Mouse (Mus musculus) mammary gland, adult 2 months (tissue): Measurements from ENCODE around the gene Pdzd4. TPM values are rescaled to one million over a fixed set of nuclear protein-coding genes. Genes with fewer than 3 reads are reported as not detected.

ENCODE experiments used
- polyA plus RNA-seq: library from polyadenylated mRNA; depleted of rRNA; stranded (reverse); fragments of >200 nt; gene quantifications from 2 replicates; pipeline ENCODE4 v1.2.3, GENCODE M21; 2012; ENCODE audit warnings: low replicate concordance; rRNA removed

The Pdzd4 gene
- polyA plus RNA-seq = 1.9 and 2.8 TPM in 2 replicates

GRCm38 (mm10) chrX:73824185-73825151 is at the start of gene Pdzd4:
TSS of gene Pdzd4 (minus strand) at chrX:73824969.

DNA sequence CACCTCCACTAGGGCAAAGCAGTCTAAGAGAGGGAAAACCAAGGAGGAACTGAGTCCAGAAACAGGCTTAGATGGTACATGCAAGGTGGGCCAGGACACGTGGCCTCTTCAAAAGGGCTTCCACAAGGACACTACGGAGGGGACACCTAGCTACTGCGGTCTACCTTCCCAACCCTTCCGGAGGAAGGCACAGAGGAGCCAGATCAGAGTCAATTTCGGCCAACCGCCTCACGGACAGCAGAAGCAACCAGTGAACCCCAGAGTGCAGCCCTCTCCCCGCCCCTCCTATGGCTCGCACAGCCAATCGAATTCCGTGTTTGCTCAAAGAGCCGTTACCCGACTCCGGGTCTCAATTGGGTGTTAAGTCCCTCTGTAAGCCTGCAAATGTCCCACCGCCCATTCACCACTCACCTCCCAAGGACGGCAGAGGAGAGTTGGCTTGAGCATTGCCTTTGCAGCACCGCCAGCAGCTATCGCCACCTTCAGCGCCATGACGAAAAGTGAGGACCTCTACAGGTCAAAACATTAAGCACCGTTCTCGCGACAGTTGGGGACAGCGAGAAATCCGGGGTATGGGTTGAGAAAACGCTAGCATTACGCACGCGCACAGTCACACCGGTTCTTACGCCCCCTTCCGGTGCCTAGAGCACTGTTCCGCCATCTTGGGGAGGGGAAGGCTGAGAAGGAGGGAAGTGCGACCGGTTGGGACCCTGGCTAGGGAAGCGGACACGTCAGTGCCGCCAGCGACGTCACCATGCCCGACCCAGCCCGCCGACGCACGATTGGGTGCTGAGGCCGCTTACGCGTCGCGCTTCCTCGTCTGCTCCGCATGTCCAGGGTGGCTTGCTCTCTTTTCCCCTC is 38.2 kb downstream of the Pdzd4 start, which contains the start of the genes Idh3g and Ssr4:
TSS of gene Idh3g (minus strand) at position 534 of the 861 bp plus-strand sequence.
TSS of gene Ssr4 (plus strand) at position 665 of the 861 bp plus-strand sequence.

GRCm38 (mm10) chrX:73774168-73774760 is 50.5 kb downstream of the Pdzd4 start, which contains the start of gene Srpk3:
TSS of gene Srpk3 (plus strand) at chrX:73774405.

DNA sequence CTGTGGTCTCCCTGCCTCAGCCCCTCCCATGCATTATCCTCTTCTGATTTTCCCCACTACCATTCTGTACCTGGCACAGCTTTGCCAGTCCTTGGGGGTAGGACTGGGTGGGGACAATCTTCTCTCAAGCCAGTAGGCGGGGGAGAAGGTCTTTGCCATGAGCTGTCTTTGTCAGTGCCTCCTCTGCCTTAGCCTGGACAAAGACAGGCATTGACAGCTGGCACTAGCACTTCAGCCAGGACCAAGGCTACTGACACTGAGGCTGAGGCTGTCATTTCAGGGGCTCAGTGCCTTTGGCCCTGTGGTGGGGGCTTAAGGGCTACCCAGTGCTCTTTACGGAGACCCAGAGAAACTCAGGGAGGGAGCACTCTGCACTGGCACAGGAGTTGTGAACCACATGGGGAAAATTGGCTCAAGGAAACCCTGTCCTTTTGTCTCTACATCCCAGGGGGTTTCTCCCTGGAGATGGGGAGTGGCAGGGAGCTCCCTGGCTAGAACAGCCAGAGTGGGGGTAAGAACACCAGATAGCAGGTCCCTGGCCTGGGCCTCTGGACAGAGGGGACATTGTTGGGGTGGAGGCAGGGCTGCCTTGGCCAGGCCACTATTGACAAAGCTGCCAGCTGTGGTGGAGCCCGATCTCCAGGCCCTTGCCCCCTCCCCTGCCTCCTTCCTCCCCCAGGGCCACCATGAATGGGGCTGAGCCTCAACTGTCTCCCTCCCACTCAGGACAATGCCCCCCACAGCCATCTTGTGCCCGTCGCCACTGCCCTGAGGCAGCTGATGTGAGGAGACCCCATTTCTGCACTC is 68.2 kb downstream of the Pdzd4 start, which contains the start of gene Plxnb3:
TSS of gene Plxnb3 (plus strand) at position 757 of the 807 bp plus-strand sequence.

Other genes starting within 250 kb of the Pdzd4 start
- 1.2 and 1.8 TPM in 2 replicates for gene Dusp9, start 185.6 kb downstream of the Pdzd4 start, polyA plus RNA-seq
- gene Pnck, start 164.9 kb downstream of the Pdzd4 start, polyA plus RNA-seq = 3.1 and 7.9 TPM in 2 replicates
- gene Slc6a8, start 151.8 kb downstream of the Pdzd4 start, polyA plus RNA-seq = 32.4 and 66.4 TPM in 2 replicates
- 52.1 and 145 TPM in 2 replicates for gene Bcap31, start 108.8 kb downstream of the Pdzd4 start, polyA plus RNA-seq
- gene Abcd1, start 108.4 kb downstream of the Pdzd4 start, polyA plus RNA-seq = 54.7 and 56.8 TPM in 2 replicates
- gene Plxnb3, start 67.9 kb downstream of the Pdzd4 start, polyA plus RNA-seq = 1.1 and 2.1 TPM in 2 replicates
- 33.8 and 40.9 TPM in 2 replicates for gene Srpk3, start 50.6 kb downstream of the Pdzd4 start, polyA plus RNA-seq
- 290 and 957 TPM in 2 replicates for gene Idh3g, start 38.1 kb downstream of the Pdzd4 start, polyA plus RNA-seq
- gene Ssr4, start 37.9 kb downstream of the Pdzd4 start, polyA plus RNA-seq = 196 and 219 TPM in 2 replicates
- not detected in 2 replicates for gene Avpr2, start 67.1 kb upstream of the Pdzd4 start, polyA plus RNA-seq
- gene L1cam, start 71.1 kb upstream of the Pdzd4 start, polyA plus RNA-seq = 3.8 and 4.2 TPM in 2 replicates
- 109 and 157 TPM in 2 replicates for gene Arhgap4, start 96.9 kb upstream of the Pdzd4 start, polyA plus RNA-seq
- 45.5 and 58.2 TPM in 2 replicates for gene Naa10, start 97.0 kb upstream of the Pdzd4 start, polyA plus RNA-seq
- gene Renbp, start 105.9 kb upstream of the Pdzd4 start, polyA plus RNA-seq = 14.0 and 16.6 TPM in 2 replicates
- gene Hcfc1, start 141.4 kb upstream of the Pdzd4 start, polyA plus RNA-seq = 29.8 and 73.5 TPM in 2 replicates
- 228 and 351 TPM in 2 replicates for gene Irak1, start 198.9 kb upstream of the Pdzd4 start, polyA plus RNA-seq